27 mouse cellular contexts compared by ENCODE assay signal in genomic region chr6:97273058-97273710, GRCm38 (mm10). TPM values are rescaled to one million over a fixed set of nuclear protein-coding genes. Genes with fewer than 3 reads are reported as not detected.
DNase-seq lines count a peak whose midpoint lies in the region; ATAC-seq and TF ChIP-seq lines count a peak whose summit lies in the region.
"Had no signal": no experiment of that assay in that cellular context is flagged by ENCODE, and none has a peak within 500 bp of the region (broad histone marks: within the 10 kb centered on the region; RNA-seq: fewer than 3 reads in every experiment).

No protein-coding gene starts in this region.

- no peaks in the 10 kb centered on the region for H3K36me3 ChIP-seq in lung, embryonic 15.5 days
- H3K36me3 ChIP-seq in CH12.LX (replicated peaks in 1 of 2; ENCODE audit: control insufficient read depth in 1 of 2, insufficient read depth in 1 of 2, low read length in 1 of 2) (no peaks in the 10 kb centered on the region), ES-E14 (ENCODE audit: control insufficient read depth, insufficient read depth, low read length, poor library complexity, severe bottlenecking) (no peaks in the 10 kb centered on the region)
- H3K36me3 ChIP-seq: G1E; heart, embryonic 13.5 days; hindbrain, embryonic 10.5 days; limb, embryonic 10.5 days; limb, embryonic 15.5 days; liver, embryonic 13.5 days had no signal

- H3K27ac ChIP-seq in lung, embryonic 15.5 days, result peak overlapping the region; percentile 57
- no peak overlapping the region for H3K27ac ChIP-seq in CH12.LX (ENCODE audit: insufficient read depth, low read depth)
- no peak overlapping the region for H3K27ac ChIP-seq in ES-E14 (ENCODE audit: insufficient read depth, low read depth, low read length, poor library complexity, severe bottlenecking)
- H3K27ac ChIP-seq: forebrain, embryonic 13.5 days; heart, embryonic 13.5 days; hindbrain, embryonic 10.5 days; kidney, postnatal 0 days; limb, embryonic 10.5 days; limb, embryonic 15.5 days; liver, embryonic 13.5 days had no signal

- no peaks in the 10 kb centered on the region for H3K79me2 ChIP-seq in CH12.LX (replicated peaks; ENCODE audit: control insufficient read depth, extremely low read depth, insufficient read depth, poor library complexity, severe bottlenecking)

- H3K9ac ChIP-seq in lung, embryonic 15.5 days, result no peak overlapping the region
- H3K9ac ChIP-seq in CH12.LX (ENCODE audit: insufficient read depth, low read depth), result no peak overlapping the region
- H3K9ac ChIP-seq in ES-E14 (ENCODE audit: insufficient read depth, low read depth, low read length, poor library complexity, severe bottlenecking), result no peak overlapping the region
- H3K9ac ChIP-seq: forebrain, embryonic 13.5 days; heart, embryonic 13.5 days; limb, embryonic 15.5 days; liver, embryonic 13.5 days had no signal

- H3K4me2 ChIP-seq in lung, embryonic 15.5 days, result peak overlapping the region; percentile 22; the same call in 1 of the 2 replicates
- H3K4me2 ChIP-seq in CH12.LX (ENCODE audit: insufficient read depth, low read depth, poor library complexity, severe bottlenecking), result no peak overlapping the region
- H3K4me2 ChIP-seq: forebrain, embryonic 13.5 days; heart, embryonic 13.5 days; limb, embryonic 15.5 days; liver, embryonic 13.5 days had no signal

- dilution Hi-C loops in CH12.LX (cut with MboI; ENCODE audit: extremely low pct_ligation_motif_present, extremely low pct_unique_long_range_greater_than_20kb, low sequenced_read_pairs), result no loop called here

- no peak for TF ChIP-seq CTCF in CH12.LX (conservative IDR thresholded peaks at IDR 0.05 in 1 of 2, IDR thresholded peaks at IDR 0.05 in 1 of 2; ENCODE audit: low read depth in 2 of 2, low read length in 2 of 2)

- peaks cover 24% of the 10 kb centered on the region for H3K4me1 ChIP-seq in lung, embryonic 15.5 days
- H3K4me1 ChIP-seq in CH12.LX (ENCODE audit: control insufficient read depth in 1 of 2, insufficient read depth in 2 of 2) (peaks cover 6 to 7% of the 10 kb centered on the region in 2 experiments; a peak in 3 of 4 replicates), ES-E14 (ENCODE audit: control insufficient read depth in 2 of 2, insufficient read depth in 2 of 2, low read length in 2 of 2, poor library complexity in 1 of 2) (peaks cover 0 to 4% of the 10 kb centered on the region in 2 experiments; a peak in 1 of 4 replicates)

- TF ChIP-seq EP300 in CH12.LX (IDR thresholded peaks at IDR 0.05; ENCODE audit: low read length), result no peak

- ATAC-seq in lung, embryonic 15.5 days (ENCODE audit: borderline replicate concordance, extremely low read depth, low FRiP score, low TSS enrichment), result peak; percentile 72; the same call in 1 of the 2 replicates
- ATAC-seq: forebrain, embryonic 13.5 days; hindbrain, embryonic 16.5 days had no signal

- TF ChIP-seq POLR2A in CH12.LX (IDR thresholded peaks at IDR 0.05; ENCODE audit: low read depth, low read length), result no peak

- no peaks in the 10 kb centered on the region for H3K9me3 ChIP-seq in lung, embryonic 15.5 days
- H3K9me3 ChIP-seq in CH12.LX (replicated peaks; ENCODE audit: low read length) (no peaks in the 10 kb centered on the region), ES-E14 (ENCODE audit: control insufficient read depth, insufficient read depth, low read depth, low read length) (no peaks in the 10 kb centered on the region)
- H3K9me3 ChIP-seq: forebrain, embryonic 13.5 days; G1E; heart, embryonic 13.5 days; hindbrain, embryonic 10.5 days; limb, embryonic 10.5 days; limb, embryonic 15.5 days; liver, embryonic 13.5 days had no signal

- in situ Hi-C loops in CH12.LX (cut with MboI; ENCODE audit: low pct_ligation_motif_present, low pct_unique_long_range_greater_than_20kb, low sequenced_read_pairs), result loop anchor here (10.0 to 25.0 kb wide), 2 partner anchors 252 to 464 kb away; no protein-coding TSS in a partner anchor
- in situ Hi-C loops in ES-E14 (cut with MboI; ENCODE audit: low sequenced_read_pairs in 2 of 2, unreplicated experiment in 2 of 2), result loop anchor here (25.0 kb wide), 2 partner anchors 139 to 464 kb away; no protein-coding TSS in a partner anchor

- no peak for DNase-seq in lung, postnatal 14 days
- no peak for DNase-seq in CH12.LX (ENCODE audit: extremely low read depth)
- DNase-seq in ES-E14 (ENCODE audit: low read depth, low spot score), result no peak
- DNase-seq in retina, embryonic 14.5 days (ENCODE audit: low spot score), result peak; percentile 16
- DNase-seq in spleen, adult 12 weeks (ENCODE audit: low spot score), result no peak
- DNase-seq: adrenal gland, adult 8-10 months; B cell, adult 2 months; cerebellum, adult 8-10 months; cerebellum, postnatal 25 days; gastrocnemius, postnatal 25 days; heart, postnatal 10 days; kidney, adult 8-10 months; kidney, postnatal 4 days; liver, embryonic 13.5 days; midbrain, embryonic 14.5 days; right cerebral cortex, postnatal 25 days; spleen, adult 18-20 months had no signal

- WGBS in lung, embryonic 15.5 days, result 36% methylated on average over 16 of the region's 16 CpGs

- no peaks in the 10 kb centered on the region; the same call in 1 of the 2 replicates for H3K27me3 ChIP-seq in lung, embryonic 15.5 days
- H3K27me3 ChIP-seq in CH12.LX (replicated peaks), result no peaks in the 10 kb centered on the region
- H3K27me3 ChIP-seq: forebrain, embryonic 13.5 days; heart, embryonic 13.5 days; liver, embryonic 13.5 days had no signal

- no peak for TF ChIP-seq RAD21 in CH12.LX (IDR thresholded peaks at IDR 0.05; ENCODE audit: low read depth, low read length)

- no peak overlapping the region for H3K4me3 ChIP-seq in lung, embryonic 15.5 days
- H3K4me3 ChIP-seq in CH12.LX (replicated peaks in 1 of 3; ENCODE audit: low read depth in 2 of 3, low read length in 2 of 3, poor library complexity in 1 of 3) (no peak overlapping the region), ES-E14 (ENCODE audit: insufficient read depth in 1 of 2, low read depth in 1 of 2, low read length in 2 of 2, poor library complexity in 1 of 2, severe bottlenecking in 1 of 2) (no peak overlapping the region)
- H3K4me3 ChIP-seq: forebrain, embryonic 13.5 days; heart, embryonic 13.5 days; hindbrain, embryonic 10.5 days; limb, embryonic 10.5 days; limb, embryonic 15.5 days; liver, embryonic 13.5 days had no signal

TF ChIP-seq in CH12.LX, 34 proteins besides CTCF, POLR2A, EP300 and RAD21:
- TF ChIP-seq SMC3 (IDR thresholded peaks at IDR 0.05; ENCODE audit: low read depth, low read length) (no peak), ZNF384 (IDR thresholded peaks at IDR 0.05; ENCODE audit: low read depth, low read length) (peak; percentile 43), USF2 (conservative IDR thresholded peaks at IDR 0.05; ENCODE audit: low read depth, low read length) (no peak)

TF ChIP-seq in ES-E14, 5 proteins besides CTCF, POLR2A, EP300 and RAD21:
- TF ChIP-seq MAFK (IDR thresholded peaks at IDR 0.05; ENCODE audit: insufficient read depth, low read depth, low read length), result no peak
- no peak for TF ChIP-seq ZC3H11A (IDR thresholded peaks at IDR 0.05; ENCODE audit: borderline replicate concordance, low read depth, low read length)
- TF ChIP-seq ZNF384 (IDR thresholded peaks at IDR 0.05; ENCODE audit: low read depth, low read length), result peak; percentile 25; the same call in 1 of the 2 replicates

RNA-seq across cellular contexts. Expression of gene Lmod3, which starts 20.6 kb away (rescaled TPM):
- polyA plus RNA-seq in lung, embryonic 15.5 days (2015; fragmentation: Nextera tagmentation; extraction: Ambion mirVana), result 0.30 and 0.42 TPM in 2 replicates
- total RNA-seq in CH12.LX (2012; rRNA removed) (not detected in 2 replicates), CH12.LX (2014; rRNA removed) (not detected in 2 replicates), ES-E14 (2012; rRNA removed) (0.09 TPM in 1 of 2 replicates, not detected in the other)
- polyA plus RNA-seq in CH12.LX (2012; ENCODE audit: insufficient read length, low read depth), result not detected in 2 replicates
- total RNA-seq: monocyte, adult 5-6 weeks had no signal
- polyA plus RNA-seq: forebrain, embryonic 13.5 days; G1E; hindbrain, embryonic 10.5 days; hindbrain, embryonic 16.5 days; midbrain, embryonic 14.5 days had no signal
